Mouse (Mus musculus): ENCODE results near the gene AU021092.

GRCm38 (mm10) chr16:5255081-5255740 is 33.1 kb upstream of the AU021092 start:
- TF ChIP-seq POLR2A (IDR thresholded peaks at IDR 0.05; ENCODE audit: insufficient read depth, low read depth, low read length) = no peak
- no peak for TF ChIP-seq CTCF (IDR thresholded peaks at IDR 0.05)
